Mouse (Mus musculus): Measurements from ENCODE around the gene Zfp467.

Gene Zfp467

DNA sequence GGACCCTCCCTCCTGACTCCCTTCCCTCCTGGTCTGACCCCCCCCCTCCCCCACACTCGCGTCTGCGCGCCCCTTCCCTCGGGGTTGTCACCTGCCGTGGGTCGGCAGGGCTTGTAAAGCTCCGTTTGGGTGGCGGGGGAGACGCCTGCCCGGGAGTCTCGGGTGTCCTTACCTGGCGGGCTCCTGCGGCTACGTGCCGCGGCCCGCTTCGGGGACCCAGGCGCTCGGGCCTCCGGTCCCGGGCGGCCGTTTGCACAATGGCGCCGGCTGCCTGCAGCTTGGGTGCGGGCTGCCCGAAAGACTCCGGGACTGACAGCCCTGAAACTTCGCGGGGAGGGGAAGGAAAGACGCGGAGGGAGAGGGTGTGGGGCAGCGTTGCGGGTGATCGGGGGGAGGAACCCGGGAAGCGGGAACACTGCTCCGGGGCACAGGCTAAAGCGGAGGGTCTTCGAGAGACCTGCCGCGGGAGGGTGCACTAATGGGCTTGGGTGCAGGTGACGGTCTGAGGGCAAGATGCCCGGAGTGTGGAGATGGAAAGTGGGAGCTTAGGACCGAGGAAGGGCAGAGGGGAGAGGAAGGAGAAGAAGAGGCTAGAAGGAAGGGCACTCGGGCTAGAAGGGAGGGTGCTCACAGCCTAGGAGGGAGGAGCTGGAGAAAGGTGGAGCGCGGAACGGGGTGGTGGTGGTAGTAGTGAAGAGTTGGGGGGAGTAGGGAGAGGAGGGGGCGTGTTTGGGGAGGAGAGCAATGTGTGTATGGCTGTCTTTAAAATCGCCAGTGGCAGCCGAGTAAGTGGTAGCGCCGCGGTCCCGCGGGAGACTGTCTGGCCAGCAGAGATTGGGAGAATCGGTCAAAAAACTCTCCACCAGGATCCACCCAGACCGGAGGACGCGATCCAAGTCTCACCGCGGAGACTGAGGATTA is at the start of gene Zfp467:
Gene Zfp467, minus strand, starts transcription at position 645 of the 921 bp plus-strand sequence.
- peak in 1 of 2 experiments; percentile 12 for DNase-seq (ENCODE audit: low spot score in 2 of 2)

DNA sequence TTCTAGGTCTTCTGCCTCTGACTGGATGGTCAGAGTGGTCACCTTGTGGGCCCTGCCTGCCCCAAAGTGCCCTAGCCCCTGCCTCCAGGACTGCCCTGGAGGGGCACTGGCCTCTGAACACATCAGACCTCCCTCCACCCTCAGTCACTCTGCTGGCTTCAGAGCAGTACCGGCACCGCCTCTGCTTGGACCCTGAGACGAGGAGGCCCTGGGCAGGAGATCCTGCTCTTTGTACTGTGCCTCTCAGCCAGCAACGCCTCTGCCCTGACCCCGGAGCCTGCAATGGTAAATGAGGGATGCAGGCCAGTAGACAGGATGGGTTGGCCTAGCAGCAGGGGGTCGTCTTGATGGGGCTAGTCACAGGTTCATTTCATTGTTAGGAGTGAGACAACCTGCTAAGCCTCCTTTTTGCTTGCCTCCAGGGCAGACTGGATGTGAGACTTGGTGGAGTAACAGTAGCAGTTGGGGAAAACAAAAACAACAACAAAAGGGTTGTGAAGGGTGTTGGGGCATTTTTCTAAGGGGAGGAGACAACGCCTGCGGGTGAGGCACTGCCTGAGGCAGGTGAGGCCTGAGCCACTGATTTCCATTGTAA is 47.6 kb upstream of the Zfp467 start:
- no peak for DNase-seq (ENCODE audit: low spot score in 2 of 2)

DNA sequence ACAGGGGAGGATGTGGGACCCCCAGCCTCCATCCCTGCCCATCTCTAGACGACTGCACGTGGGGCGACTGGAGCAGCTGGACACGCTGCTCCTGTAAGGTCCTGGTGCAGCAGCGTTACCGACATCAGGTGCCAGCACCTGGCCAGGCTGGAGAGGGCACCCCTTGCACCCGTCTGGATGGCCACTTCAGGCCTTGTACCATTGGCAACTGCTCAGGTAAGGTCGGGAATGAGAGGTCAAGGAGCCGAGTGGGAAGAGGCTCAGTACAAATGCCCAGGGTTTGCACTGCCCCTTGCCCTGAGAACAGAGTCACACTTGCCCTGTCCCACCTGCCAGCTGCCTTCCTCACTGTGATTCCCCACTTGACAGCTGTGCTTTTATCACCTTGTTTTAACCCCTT is 45.7 kb upstream of the Zfp467 start:
- DNase-seq (ENCODE audit: low spot score in 2 of 2): no peak

DNA sequence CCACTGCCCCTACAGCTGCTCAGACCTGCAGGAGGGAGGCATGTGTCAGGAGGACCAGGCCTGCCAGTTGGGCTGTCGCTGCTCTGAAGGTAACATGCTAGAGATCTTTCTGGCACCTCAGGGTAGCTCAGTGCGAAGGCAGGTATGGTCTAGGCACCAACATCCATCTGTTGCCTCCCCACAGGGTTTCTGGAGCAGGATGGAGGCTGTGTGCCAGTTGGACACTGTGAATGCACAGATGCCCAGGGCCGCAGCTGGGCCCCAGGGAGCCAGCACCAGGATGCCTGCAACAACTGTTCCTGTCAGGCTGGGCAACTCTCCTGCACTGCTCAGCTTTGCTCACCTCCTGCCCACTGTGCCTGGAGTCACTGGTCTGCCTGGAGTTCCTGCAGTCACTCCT is 44.1 kb upstream of the Zfp467 start:
- DNase-seq (ENCODE audit: low spot score in 2 of 2): no peak

DNA sequence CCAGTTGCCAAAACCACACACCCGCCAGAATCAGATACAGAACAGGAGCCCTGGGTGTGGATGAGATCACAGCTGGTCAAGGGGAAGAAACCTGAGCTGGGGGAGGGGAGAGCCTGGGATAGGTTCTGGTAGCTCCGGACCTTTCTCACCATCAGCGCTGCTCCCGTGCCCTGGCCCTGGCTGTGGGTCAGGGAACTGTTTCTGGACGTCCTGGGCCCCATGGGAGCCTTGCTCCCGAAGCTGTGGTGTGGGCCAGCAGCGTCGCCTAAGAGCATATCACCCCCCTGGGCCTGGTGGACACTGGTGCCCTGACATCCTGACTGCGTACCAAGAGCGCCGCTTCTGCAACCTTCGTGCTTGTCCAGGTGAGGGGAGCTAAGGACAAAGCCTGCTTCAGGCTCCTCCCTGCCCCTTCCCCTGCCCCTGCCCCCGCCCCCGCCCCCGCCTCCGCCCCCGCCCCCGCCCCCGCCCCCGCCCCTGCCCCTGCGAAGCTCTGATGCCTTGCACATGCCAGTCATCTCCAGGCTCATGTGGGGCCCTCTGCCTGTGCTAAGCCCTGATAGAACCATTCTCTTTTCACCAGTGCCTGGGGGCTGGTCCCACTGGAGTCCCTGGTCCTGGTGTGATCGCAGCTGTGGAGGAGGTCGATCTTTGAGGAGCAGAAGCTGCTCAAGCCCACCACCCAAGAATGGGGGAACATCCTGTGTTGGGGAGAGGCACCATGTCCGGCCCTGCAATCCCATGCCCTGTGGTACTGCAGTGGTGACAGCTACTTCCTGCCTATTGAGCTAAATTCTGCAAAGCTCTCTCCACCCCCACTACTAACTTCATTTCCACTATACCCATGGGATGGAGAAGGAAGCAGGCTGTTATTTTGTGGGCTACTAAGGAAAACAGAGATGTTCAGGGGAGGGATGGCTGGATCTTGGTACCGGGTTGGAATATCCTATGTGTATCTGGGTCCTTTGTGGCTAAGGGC is 42.4 kb upstream of the Zfp467 start:
- DNase-seq (ENCODE audit: low spot score in 2 of 2): no peak

DNA sequence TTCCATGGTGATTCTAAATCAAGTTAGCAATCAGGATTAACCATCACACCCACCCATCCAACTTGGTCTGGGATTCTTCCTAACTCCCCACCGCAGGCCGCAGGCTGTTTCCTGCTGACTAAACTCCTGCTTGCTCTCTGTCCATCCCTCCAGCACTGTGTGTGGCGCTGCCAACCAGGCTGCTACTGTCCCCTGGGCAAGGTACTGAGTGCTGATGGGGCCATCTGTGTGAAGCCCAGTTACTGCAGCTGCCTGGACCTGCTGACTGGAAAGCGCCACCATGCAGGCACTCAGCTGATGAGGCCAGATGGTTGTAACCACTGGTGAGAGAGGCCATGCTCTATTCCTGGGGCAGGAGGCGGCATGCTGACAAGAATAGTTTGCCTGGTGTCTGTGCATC is 36.9 kb upstream of the Zfp467 start:
- DNase-seq (ENCODE audit: low spot score in 2 of 2): no peak

DNA sequence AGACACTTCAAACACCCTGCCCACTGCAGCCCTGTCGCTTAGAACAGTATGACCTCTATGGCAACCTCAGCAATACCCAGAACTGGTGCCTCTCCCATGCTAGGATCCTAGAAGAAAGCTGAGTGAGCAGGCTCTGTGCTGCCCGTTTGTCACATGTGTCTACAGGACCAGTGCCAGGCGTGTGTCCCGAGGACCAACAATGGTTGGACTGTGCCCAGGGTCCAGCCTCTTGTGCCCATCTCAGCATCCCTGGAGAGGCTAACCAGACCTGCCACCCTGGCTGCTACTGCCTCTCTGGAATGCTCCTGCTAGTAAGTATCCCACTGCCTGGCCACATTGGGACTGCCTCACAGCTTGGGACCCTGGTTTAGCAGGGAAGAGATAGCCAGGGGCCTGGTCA is 32.8 kb upstream of the Zfp467 start:
- no peak for DNase-seq (ENCODE audit: low spot score in 2 of 2)

DNA sequence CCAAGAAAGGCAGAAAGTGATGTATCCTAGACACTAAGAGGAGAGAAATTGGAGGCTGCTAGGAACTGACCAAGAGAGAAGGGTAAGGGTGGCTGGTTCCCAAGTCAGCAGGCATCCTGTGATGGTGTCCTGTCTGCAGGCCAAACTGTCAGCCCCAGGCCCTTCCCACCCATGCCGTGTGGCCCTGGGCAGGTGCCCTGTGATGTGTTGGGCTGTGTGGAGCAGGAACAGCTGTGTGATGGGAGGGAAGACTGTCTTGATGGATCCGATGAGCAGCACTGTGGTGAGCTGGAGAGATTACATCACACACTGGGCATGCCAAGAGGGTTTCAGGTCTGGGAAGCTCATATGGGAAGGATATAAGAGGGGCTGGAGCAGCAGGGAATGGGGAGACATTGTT is 25.1 kb upstream of the Zfp467 start:
- DNase-seq (ENCODE audit: low spot score in 2 of 2): no peak

DNA sequence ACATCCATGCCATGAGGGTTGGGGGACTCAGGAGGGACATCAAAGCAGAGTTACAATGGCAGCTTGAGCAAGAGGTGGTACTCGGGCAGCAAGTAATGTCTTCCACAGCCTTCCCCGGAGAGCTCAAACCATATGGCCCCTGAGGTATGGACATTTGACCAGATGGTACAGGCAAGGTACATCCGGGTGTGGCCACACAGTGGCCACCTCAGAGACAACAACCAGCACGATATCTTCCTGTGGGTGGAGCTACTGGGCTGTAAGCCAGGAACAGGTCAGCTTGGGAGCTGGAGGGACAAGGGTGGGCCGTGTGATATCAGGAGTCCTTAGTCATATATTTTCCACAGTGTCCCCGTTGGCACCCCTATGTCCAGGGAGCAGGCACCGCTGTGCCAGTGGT is 21.9 kb upstream of the Zfp467 start:
- no peak for DNase-seq (ENCODE audit: low spot score in 2 of 2)

DNA sequence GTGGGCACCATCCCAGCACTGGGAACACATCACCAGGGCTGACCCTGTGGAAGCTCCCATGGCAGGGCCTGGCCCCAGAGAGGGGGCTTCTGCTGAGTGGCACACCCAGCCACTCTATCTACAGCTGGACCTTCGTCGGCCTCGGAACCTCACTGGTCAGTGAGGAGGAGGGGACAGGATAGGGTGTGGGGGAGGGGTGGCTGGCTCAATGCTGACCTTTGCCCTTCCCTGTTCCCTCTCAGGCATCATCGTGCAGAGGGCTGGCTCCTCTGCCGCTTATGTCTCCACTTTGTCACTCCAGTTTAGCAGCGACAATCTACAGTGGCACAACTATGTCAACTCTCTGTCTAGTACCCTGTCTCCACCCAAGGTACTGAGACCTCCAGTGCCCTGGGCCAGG is 21.1 kb upstream of the Zfp467 start:
- no peak for DNase-seq (ENCODE audit: low spot score in 2 of 2)

DNA sequence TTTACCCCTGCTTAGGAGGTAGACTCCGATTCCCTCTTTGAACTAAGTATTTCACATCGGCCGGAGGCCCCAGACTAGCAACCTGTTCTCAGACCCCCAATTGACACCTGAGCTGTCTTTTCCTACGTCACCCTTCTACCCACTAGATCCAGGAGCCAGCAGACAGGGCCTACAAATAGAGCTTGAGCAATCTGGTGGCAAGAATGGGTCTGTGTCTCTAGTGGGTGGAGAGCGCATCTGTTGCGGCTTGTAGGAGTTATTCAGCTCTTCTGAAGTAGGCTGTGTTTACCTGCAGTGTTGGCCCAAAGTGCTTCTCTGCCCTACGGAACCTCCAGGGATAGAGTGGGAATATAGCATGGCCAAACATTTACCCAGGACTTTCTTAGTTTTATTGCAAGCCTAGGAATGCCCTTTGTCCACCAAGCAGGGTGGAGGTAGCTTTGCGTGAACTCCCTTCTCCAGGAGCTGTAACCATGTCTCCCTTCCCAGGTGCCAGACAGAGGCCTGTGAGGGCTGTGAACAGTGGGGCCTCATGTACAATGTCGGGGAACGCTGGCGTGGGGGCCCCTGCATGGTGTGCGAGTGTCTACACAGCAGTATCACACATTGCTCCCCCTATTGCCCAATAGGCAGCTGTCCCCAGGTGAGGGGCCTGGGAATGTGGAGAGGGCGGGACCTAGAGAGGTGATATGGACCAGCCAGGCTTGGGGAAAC is 19.5 kb upstream of the Zfp467 start:
- no peak for DNase-seq (ENCODE audit: low spot score in 2 of 2)

DNA sequence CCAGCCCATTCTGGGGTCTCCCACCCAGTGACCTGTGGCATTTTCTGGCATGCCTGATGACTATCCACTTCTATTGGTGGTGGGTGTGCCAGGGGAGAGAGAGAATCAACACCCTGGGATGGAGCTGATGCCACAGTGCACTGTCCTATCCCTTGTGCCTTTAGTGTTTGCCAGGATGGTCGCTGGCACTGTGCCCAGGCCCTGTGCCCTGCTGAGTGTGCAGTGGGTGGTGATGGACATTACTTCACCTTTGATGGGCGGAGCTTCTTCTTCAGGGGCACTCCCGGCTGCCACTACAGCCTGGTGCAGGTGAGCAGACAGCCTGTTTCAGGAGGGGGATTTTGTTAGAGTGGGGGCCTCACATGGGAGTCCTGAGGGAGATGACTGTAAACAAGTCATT is 7.1 kb upstream of the Zfp467 start:
- no peak for DNase-seq (ENCODE audit: low spot score in 2 of 2)

DNA sequence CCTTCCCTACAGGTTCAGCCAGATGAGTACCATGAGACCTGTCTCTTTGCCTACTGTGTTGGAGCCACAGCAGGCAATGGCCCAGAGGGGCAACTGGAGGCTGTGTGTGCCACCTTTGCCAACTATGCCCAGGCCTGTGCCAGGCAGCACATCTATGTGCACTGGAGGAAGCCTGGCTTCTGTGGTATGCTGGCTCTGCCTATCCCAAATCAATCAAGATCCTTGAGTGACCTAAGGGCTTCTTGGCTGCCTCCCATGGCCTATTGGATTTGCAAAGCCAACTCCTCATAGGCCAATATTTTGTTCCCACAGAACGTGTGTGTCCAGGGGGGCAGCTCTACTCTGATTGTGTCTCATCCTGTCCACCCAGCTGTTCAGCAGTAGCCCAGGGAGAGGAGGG is 6.5 kb upstream of the Zfp467 start:
- no peak for DNase-seq (ENCODE audit: low spot score in 2 of 2)

DNA sequence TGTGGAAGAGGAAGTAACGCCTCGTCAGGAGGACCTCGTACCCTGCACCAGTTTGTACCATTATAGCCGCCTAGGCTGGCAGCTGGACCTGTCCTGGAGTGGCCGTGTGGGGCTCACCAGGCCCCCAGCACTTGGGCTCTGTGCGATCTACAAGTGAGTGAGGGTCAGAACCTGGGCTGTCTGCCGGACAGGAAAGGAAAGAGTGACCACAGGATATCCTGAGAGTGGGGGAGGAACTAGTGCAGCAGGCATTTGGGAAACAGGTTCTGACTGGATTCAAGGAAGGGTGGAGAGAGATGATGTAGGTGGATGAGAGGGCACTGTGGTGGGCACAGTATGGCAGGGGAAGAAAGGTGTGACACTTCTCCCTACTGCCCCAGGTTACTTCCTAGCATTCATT is 2.9 kb upstream of the Zfp467 start:
- DNase-seq (ENCODE audit: low spot score in 2 of 2): no peak

DNA sequence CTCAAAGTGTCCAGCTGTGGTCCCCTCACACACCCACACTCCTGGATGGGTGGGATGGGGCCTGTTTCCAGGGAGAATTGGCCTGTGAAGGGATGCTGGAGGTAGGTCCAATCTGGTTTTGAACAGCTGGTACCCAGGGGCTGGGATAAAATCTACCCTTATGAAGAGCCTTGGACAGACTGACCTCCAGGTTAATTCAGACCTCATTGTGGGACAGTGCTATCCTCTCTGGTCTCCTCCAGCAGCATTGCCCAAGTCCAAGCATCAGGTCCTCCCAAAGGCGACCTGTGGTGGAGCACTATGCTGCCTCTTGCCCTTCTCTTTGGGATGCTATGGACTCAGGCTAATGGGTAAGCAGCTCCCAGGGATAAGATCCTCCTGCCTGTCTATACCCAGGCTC is 2.3 kb upstream of the Zfp467 start, which contains the start of gene Sspo:
Gene Sspo, plus strand, starts transcription at position 301 of the 400 bp plus-strand sequence.
- DNase-seq (ENCODE audit: low spot score in 2 of 2): no peak

DNA sequence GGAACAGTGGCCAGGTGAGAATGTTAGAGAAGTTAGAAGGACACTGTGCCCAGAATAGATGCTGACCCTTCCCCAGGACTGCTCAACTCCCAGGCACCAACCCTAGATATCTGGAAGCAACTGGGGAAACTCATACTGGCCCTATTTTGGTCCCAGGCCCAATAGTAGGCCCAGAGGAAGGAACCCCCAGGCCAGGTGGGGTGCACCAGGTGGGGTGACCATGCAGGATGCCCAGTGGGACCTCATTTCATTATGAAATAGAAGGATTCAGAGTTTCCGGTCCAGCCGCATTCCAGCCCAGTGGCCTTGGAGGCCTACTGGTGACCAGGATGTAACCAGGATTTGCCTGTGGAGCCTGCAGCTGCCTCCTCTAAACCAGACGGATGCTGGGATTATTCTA is 1.3 kb upstream of the Zfp467 start:
- DNase-seq (ENCODE audit: low spot score in 2 of 2): no peak

DNA sequence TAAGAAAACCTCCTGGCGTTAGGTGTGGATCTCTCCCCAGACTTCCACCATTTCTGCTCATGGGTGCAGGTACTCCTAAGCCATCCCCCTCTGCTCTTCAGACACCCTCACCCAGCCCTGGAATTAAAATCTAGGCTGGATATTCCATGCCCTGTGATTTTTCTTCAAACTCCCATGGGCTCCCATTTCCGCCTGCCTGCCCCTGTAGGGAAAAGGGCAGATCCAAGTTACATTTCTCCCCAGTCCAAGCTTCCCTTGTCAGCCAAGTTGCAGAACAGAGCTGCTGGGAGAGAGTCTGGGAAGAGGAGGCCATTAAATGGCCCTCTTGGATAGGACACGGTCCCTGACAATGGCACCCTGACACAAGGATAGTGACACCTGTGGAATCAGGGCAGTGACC is 631 bp upstream of the Zfp467 start:
- DNase-seq (ENCODE audit: low spot score in 2 of 2): no peak

DNA sequence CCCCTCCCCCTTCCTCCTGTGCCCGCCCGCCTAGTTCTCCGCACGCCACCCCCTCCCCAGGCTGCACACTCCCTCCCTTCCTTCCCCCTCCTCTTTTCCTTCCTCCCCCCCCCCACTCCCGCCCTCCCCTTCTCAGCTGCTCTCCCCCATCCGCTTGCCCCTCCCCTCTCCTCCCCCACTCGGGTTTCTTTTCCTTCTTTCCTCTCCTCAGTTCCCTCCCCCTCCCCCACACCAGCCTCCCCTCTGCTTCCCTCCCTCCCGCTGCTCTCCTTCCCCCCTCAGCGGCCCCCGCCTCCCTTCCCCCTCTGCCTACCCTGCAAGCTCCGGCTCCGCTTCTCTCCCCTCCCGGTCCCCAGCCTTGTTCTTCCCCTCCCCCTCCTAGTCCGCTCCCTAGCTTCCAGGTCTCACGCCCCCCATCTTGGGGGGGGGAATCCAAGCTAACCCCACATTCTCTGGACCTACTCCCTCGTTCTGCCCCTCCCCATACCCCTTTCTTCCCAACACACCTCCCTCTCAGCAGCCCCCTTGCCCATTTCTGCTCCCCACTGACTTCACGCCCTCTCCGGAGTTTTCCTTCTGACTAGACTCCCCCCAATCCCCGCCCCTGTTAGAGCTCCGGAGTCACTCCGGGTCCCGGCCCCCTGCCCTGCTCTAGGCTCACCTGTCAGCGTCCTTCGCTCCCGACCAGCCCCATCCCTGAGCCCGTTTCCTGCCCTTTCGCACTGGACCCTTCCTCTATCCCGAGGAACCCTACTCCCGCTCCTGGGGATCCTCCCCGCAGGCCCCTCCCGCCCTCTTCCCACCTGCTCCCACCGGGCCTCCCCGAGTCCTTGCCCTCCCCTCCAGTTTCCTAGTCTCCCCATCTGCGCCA is 1.1 kb downstream of the Zfp467 start:
- no peak for DNase-seq (ENCODE audit: low spot score in 2 of 2)

DNA sequence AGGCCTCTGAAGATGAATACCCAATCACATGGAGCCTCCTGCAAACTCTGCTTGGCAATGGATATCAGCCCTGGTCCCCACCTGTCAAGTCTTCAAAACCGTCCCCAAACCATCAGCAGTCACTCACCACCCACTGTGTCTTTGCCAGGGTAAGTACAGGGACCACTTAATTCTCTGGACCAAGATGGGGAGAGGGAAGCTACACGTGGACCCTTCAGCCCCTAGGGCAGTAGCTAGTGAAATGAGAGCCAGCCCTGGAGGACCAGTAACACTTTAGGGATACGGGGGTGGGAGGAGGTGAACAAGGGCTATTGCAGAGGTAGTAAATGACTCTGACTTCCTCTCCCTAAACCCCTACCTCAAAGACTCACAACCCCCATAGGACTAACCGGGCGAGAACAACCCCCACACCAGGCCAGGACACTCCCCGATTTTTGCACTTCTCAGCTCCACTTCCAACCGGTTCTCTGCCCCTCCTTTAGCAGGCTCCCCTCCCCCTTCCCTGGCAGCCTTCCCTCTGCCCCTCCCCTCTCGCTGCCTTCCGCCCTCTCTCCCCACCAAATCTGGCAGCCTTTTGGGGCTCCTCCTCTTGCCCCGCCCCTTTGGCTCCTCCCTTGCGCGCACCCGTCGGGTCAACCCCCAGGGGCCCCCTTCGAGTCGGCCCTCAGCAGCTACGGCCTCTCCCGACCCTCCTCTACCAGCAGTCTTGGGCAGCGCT is 1.9 kb downstream of the Zfp467 start:
- peak; percentile 70 to 76 for DNase-seq (ENCODE audit: low spot score in 2 of 2)
